Mouse (Mus musculus) MEL (cell line): ENCODE measurements around the gene Haus3. TPM values are rescaled to one million over a fixed set of nuclear protein-coding genes. Genes with fewer than 3 reads are reported as not detected.
A peak's percentile ranks its signal among the peaks of the same experiment; 100 is the strongest.

Experiments used
- DNase-seq: peaks from one replicate; pipeline ENCODE4 v3.0.0; 2011; ENCODE audit warnings: low read depth, low spot score
- H3K27ac ChIP-seq: 2 replicates; pipeline ENCODE4 v1.5.1; 2012; ENCODE audit warnings: low read depth, mild to moderate bottlenecking, control low read depth, low read length, moderate library complexity; ENCODE audit not compliant: control insufficient read depth
- H3K27me3 ChIP-seq, 2 experiments: fragments of 150-350 bp in 1 of 2; sonication (generic) in 1 of 2; 2 replicates each; pipeline ENCODE4 v1.6.1; 2012; ENCODE audit warnings: low read length in 2 of 2, mild to moderate bottlenecking in 2 of 2, improper control_type of control experiment in 1 of 2, moderate library complexity in 1 of 2; ENCODE audit not compliant: insufficient read depth in 2 of 2, control insufficient read depth in 1 of 2
- H3K36me3 ChIP-seq, 2 experiments: 2 replicates each; pipeline ENCODE4 v1.6.1; 2012 to 2014; ENCODE audit warnings: low read length in 2 of 2, improper control_type of control experiment in 1 of 2, inconsistent platforms in 1 of 2, mild to moderate bottlenecking in 1 of 2; ENCODE audit not compliant: insufficient read depth in 2 of 2, control insufficient read depth in 1 of 2
- H3K4me1 ChIP-seq, 2 experiments: fragments of 150-350 bp in 1 of 2; sonication (generic) in 1 of 2; 2 replicates each; pipeline ENCODE4 v1.6.1; 2012; ENCODE audit warnings: low read length in 2 of 2, improper control_type of control experiment in 1 of 2, mild to moderate bottlenecking in 1 of 2; ENCODE audit not compliant: insufficient read depth in 2 of 2, control insufficient read depth in 1 of 2
- H3K4me3 ChIP-seq, 2 experiments: fragments of 150-350 bp in 1 of 2; sonication (generic) in 1 of 2; 2 replicates each; pipeline ENCODE4 v1.5.1; 2012; ENCODE audit warnings: low read depth in 2 of 2, low read length in 2 of 2, mild to moderate bottlenecking in 2 of 2, moderate library complexity in 2 of 2, control low read depth in 1 of 2, improper control_type of control experiment in 1 of 2; ENCODE audit not compliant: control insufficient read depth in 1 of 2, insufficient read depth in 1 of 2
- H3K79me2 ChIP-seq: 2 replicates; pipeline ENCODE4 v1.6.1; 2012; ENCODE audit warnings: mild to moderate bottlenecking, low read length, moderate library complexity; ENCODE audit not compliant: control insufficient read depth, poor library complexity, insufficient read depth
- H3K9ac ChIP-seq: 2 replicates; pipeline ENCODE4 v1.6.1; 2012; ENCODE audit warnings: low read depth, mild to moderate bottlenecking, control low read depth, low read length, moderate library complexity; ENCODE audit not compliant: control insufficient read depth, poor library complexity, severe bottlenecking
- H3K9me3 ChIP-seq: fragments of 150-350 bp; sonication (generic); replicated peaks from 2 replicates; pipeline ENCODE4 v1.6.1; 2012; ENCODE audit warnings: mild to moderate bottlenecking, low read length, improper control_type of control experiment, moderate library complexity; ENCODE audit not compliant: insufficient read depth
- BHLHE40 ChIP-seq: IDR thresholded peaks from 2 replicates; pipeline ENCODE4 v1.6.1; 2012; ENCODE audit warnings: low read depth, mild to moderate bottlenecking, inconsistent platforms, low read length, improper control_type of control experiment, borderline replicate concordance
- CHD2 ChIP-seq: IDR thresholded peaks from 2 replicates; pipeline ENCODE4 v1.6.1; 2011; ENCODE audit warnings: low read length, improper control_type of control experiment
- CTCF ChIP-seq, 3 experiments: IDR thresholded peaks in 2 of 3; conservative IDR thresholded peaks in 1 of 3; 2 replicates each; pipeline ENCODE4 v1.5.1; 2011 to 2012; ENCODE audit warnings: low read length in 3 of 3, low read depth in 2 of 3, mild to moderate bottlenecking in 2 of 3, improper control_type of control experiment in 1 of 3, inconsistent platforms in 1 of 3, mixed read lengths in 1 of 3, moderate library complexity in 1 of 3; ENCODE audit not compliant: control insufficient read depth in 1 of 3, insufficient read depth in 1 of 3, poor library complexity in 1 of 3, severe bottlenecking in 1 of 3
- ELF1 ChIP-seq: IDR thresholded peaks from 2 replicates; pipeline ENCODE4 v1.6.1; 2014; ENCODE audit warnings: low read depth, mild to moderate bottlenecking, inconsistent platforms, low read length, improper control_type of control experiment, moderate library complexity
- EP300 ChIP-seq, 2 experiments: IDR thresholded peaks; 2 replicates each; pipeline ENCODE4 v1.6.1; 2011; ENCODE audit warnings: improper control_type of control experiment in 2 of 2, low read length in 2 of 2, low read depth in 1 of 2, mild to moderate bottlenecking in 1 of 2
- ETS1 ChIP-seq: IDR thresholded peaks from 2 replicates; pipeline ENCODE4 v1.6.1; 2012; ENCODE audit warnings: low read depth, mild to moderate bottlenecking, inconsistent platforms, low read length, improper control_type of control experiment, moderate library complexity
- GABPA ChIP-seq: IDR thresholded peaks from 2 replicates; pipeline ENCODE4 v1.6.1; 2012; ENCODE audit warnings: low read depth, mild to moderate bottlenecking, inconsistent platforms, low read length, improper control_type of control experiment, moderate library complexity
- JUND ChIP-seq: IDR thresholded peaks from 2 replicates; pipeline ENCODE4 v1.6.1; 2011; ENCODE audit warnings: low read depth, mild to moderate bottlenecking, improper control_type of control experiment, low read length
- KAT2A ChIP-seq: conservative IDR thresholded peaks from 2 replicates; pipeline ENCODE4 v1.6.1; 2012; ENCODE audit warnings: low read depth, low read length, improper control_type of control experiment, inconsistent platforms
- MAFK ChIP-seq: IDR thresholded peaks from 2 replicates; pipeline ENCODE4 v1.6.1; 2011; ENCODE audit warnings: low read depth, mild to moderate bottlenecking, low read length, improper control_type of control experiment, borderline replicate concordance
- MAZ ChIP-seq: IDR thresholded peaks from 2 replicates; pipeline ENCODE4 v1.6.1; 2012; ENCODE audit warnings: low read depth, mild to moderate bottlenecking, inconsistent platforms, low read length, improper control_type of control experiment
- MEF2A ChIP-seq: IDR thresholded peaks from 2 replicates; pipeline ENCODE4 v1.6.1; 2014; ENCODE audit warnings: low read depth, mild to moderate bottlenecking, inconsistent platforms, low read length, improper control_type of control experiment; ENCODE audit not compliant: poor library complexity, insufficient replicate concordance, severe bottlenecking; ENCODE audit errors: extremely low read depth
- MXI1 ChIP-seq: IDR thresholded peaks from 2 replicates; pipeline ENCODE4 v1.6.1; 2011; ENCODE audit warnings: mild to moderate bottlenecking, low read depth, low read length, improper control_type of control experiment
- MYB ChIP-seq: IDR thresholded peaks from 2 replicates; pipeline ENCODE4 v1.6.1; 2011; ENCODE audit warnings: mild to moderate bottlenecking, low read depth, low read length, improper control_type of control experiment
- MYC ChIP-seq: IDR thresholded peaks from 2 replicates; pipeline ENCODE4 v1.6.1; 2011; ENCODE audit warnings: low read depth, mild to moderate bottlenecking, low read length, improper control_type of control experiment, moderate library complexity
- NELFE ChIP-seq: IDR thresholded peaks from 2 replicates; pipeline ENCODE4 v1.6.1; 2011; ENCODE audit warnings: low read depth, low read length, improper control_type of control experiment
- POLR2AphosphoS2 ChIP-seq: IDR thresholded peaks from 2 replicates; pipeline ENCODE4 v1.6.1; 2011; ENCODE audit warnings: low read length, improper control_type of control experiment
- POLR2AphosphoS5 ChIP-seq: IDR thresholded peaks from 2 replicates; pipeline ENCODE4 v1.6.1; 2012; ENCODE audit warnings: low read depth, borderline replicate concordance, mild to moderate bottlenecking, inconsistent platforms, low read length, moderate library complexity, mixed read lengths
- RCOR1 ChIP-seq: IDR thresholded peaks from 2 replicates; pipeline ENCODE4 v1.6.1; 2012; ENCODE audit warnings: low read depth, mild to moderate bottlenecking, inconsistent platforms, low read length, improper control_type of control experiment
- SIN3A ChIP-seq: IDR thresholded peaks from 2 replicates; pipeline ENCODE4 v1.6.1; 2012; ENCODE audit warnings: low read length, improper control_type of control experiment, inconsistent platforms
- SMC3 ChIP-seq: IDR thresholded peaks from 2 replicates; pipeline ENCODE4 v1.6.1; 2011; ENCODE audit warnings: low read depth, low read length, improper control_type of control experiment
- TAL1 ChIP-seq: IDR thresholded peaks from 2 replicates; pipeline ENCODE4 v1.6.1; 2012; ENCODE audit warnings: mild to moderate bottlenecking, inconsistent platforms, low read length, moderate library complexity, mixed read lengths
- TBP ChIP-seq: IDR thresholded peaks from 2 replicates; pipeline ENCODE4 v1.8.0; 2011; ENCODE audit warnings: low read depth, low read length, improper control_type of control experiment
- TCF12 ChIP-seq: IDR thresholded peaks from 2 replicates; pipeline ENCODE4 v1.6.1; 2014; ENCODE audit warnings: low read depth, mild to moderate bottlenecking, inconsistent platforms, low read length, improper control_type of control experiment, moderate library complexity
- UBTF ChIP-seq: IDR thresholded peaks from 2 replicates; pipeline ENCODE4 v1.6.1; 2012; ENCODE audit warnings: low read depth, mild to moderate bottlenecking, inconsistent platforms, low read length, improper control_type of control experiment, moderate library complexity, borderline replicate concordance; ENCODE audit not compliant: insufficient read depth
- USF1 ChIP-seq: IDR thresholded peaks from 2 replicates; pipeline ENCODE4 v1.6.1; 2014; ENCODE audit warnings: low read depth, mild to moderate bottlenecking, inconsistent platforms, low read length, improper control_type of control experiment, moderate library complexity
- USF2 ChIP-seq, 2 experiments: IDR thresholded peaks; 2 replicates each; pipeline ENCODE4 v1.6.1; 2011 to 2012; ENCODE audit warnings: improper control_type of control experiment in 2 of 2, low read length in 2 of 2, borderline replicate concordance in 1 of 2, inconsistent platforms in 1 of 2, low read depth in 1 of 2, mild to moderate bottlenecking in 1 of 2; ENCODE audit not compliant: insufficient read depth in 1 of 2
- ZC3H11A ChIP-seq: IDR thresholded peaks from 2 replicates; pipeline ENCODE4 v1.6.1; 2012; ENCODE audit warnings: low read depth, mild to moderate bottlenecking, inconsistent platforms, low read length, improper control_type of control experiment
- ZKSCAN1 ChIP-seq: IDR thresholded peaks from 2 replicates; pipeline ENCODE4 v1.6.1; 2012; ENCODE audit warnings: low read depth, mild to moderate bottlenecking, inconsistent platforms, low read length, improper control_type of control experiment, moderate library complexity
- polyA plus RNA-seq, 2 experiments: library from polyadenylated mRNA; stranded (reverse) in 1 of 2; unstranded in 1 of 2; fragments of >175 nt in 1 of 2; fragments of >200 nt in 1 of 2; gene quantifications; 2 replicates each; pipeline versions ENCODE4 v1.2.1 to v1.2.4; 2012; ENCODE audit warnings: low replicate concordance in 2 of 2, low read depth in 1 of 2; ENCODE audit not compliant: insufficient read length in 2 of 2, insufficient read depth in 1 of 2, missing spikeins in 1 of 2
- total RNA-seq: library from RNA; depleted of rRNA; stranded (reverse); fragments of 300-350 nt; gene quantifications from 2 replicates; pipeline ENCODE4 v1.2.3, GENCODE M21; 2012

Haus3 gene
- total and polyA plus RNA-seq, 3 experiments = 52.6 to 184 (median 54.0) TPM

- Histone ChIP-seq H3K4me3 (no peak overlapping the region), H3K9ac (no peak overlapping the region), H3K79me2 (no peaks in the 10 kb centered on the region), H3K9me3 (no peaks in the 10 kb centered on the region), H3K27ac (no peak overlapping the region), H3K36me3 (peaks cover 0 to 7% of the 10 kb centered on the region in 2 experiments; a peak in 2 of 4 replicates), H3K4me1 (peaks cover 5 to 7% of the 10 kb centered on the region in 2 experiments; a peak in 2 of 4 replicates)
- peak; percentile 61 for DNase-seq
- 0 out of 2 replicates have a peak, but pooled peaks have one; percentile 30 for TF ChIP-seq SIN3A
- no peak for TF ChIP-seq TBP
- no peak for TF ChIP-seq POLR2AphosphoS2
- TF ChIP-seq, all 39 proteins: peak for 1
- H3K27me3 ChIP-seq = no peaks in the 10 kb centered on the region
These were observed 45.2 kb downstream of the Haus3 start for GRCm38 (mm10) chr5:34124131-34124530.

GRCm38 (mm10) chr5:34119121-34119856 is 50.0 kb downstream of the Haus3 start:
- Histone ChIP-seq H3K27ac (no peak overlapping the region), H3K9me3 (no peaks in the 10 kb centered on the region), H3K4me3 (no peak overlapping the region), H3K27me3 (no peaks in the 10 kb centered on the region), H3K9ac (no peak overlapping the region), H3K79me2 (no peaks in the 10 kb centered on the region), H3K4me1 (peaks cover 8 to 12% of the 10 kb centered on the region in 2 experiments; a peak in 2 of 4 replicates), H3K36me3 (peaks cover 0 to 11% of the 10 kb centered on the region in 2 experiments; a peak in 1 of 4 replicates)
- DNase-seq = peak; percentile 88
- no peak for TF ChIP-seq MAFK
- no peak for TF ChIP-seq USF1
- TF ChIP-seq ZKSCAN1 = no peak
- no peak for TF ChIP-seq BHLHE40
- TF ChIP-seq JUND = no peak
- no peak for TF ChIP-seq UBTF
- no peak for TF ChIP-seq CTCF (IDR thresholded peaks at IDR 0.05 in 2 of 3, conservative IDR thresholded peaks at IDR 0.05 in 1 of 3; ENCODE audit: control insufficient read depth in 1 of 3, insufficient read depth in 1 of 3, low read depth in 2 of 3, low read length in 3 of 3, poor library complexity in 1 of 3, severe bottlenecking in 1 of 3)
- TF ChIP-seq GABPA = no peak
- no peak for TF ChIP-seq MAZ
- no peak; the same call in 1 of the 2 replicates for TF ChIP-seq MXI1
- TF ChIP-seq MYC = 0 out of 2 replicates have a peak, but pooled peaks have one; percentile 42
- no peak for TF ChIP-seq KAT2A
- TF ChIP-seq POLR2AphosphoS2 = no peak
- peak; percentile 57 for TF ChIP-seq TAL1
- no peak for TF ChIP-seq MYB
- TF ChIP-seq USF2 (IDR thresholded peaks at IDR 0.05; ENCODE audit: borderline replicate concordance in 1 of 2, insufficient read depth in 1 of 2, low read depth in 1 of 2, low read length in 2 of 2) = no peak
- no peak for TF ChIP-seq TBP
- no peak for TF ChIP-seq SMC3
- TF ChIP-seq EP300 (IDR thresholded peaks at IDR 0.05; ENCODE audit: low read depth in 1 of 2, low read length in 2 of 2) = peak; percentile 87 to 96
- no peak for TF ChIP-seq POLR2AphosphoS5
- TF ChIP-seq CHD2 = no peak
- peak; percentile 91 for TF ChIP-seq TCF12
- TF ChIP-seq ELF1 = no peak
- TF ChIP-seq ZC3H11A = no peak
- TF ChIP-seq NELFE = no peak
- TF ChIP-seq RCOR1 = peak; percentile 69; the same call in 1 of the 2 replicates
- TF ChIP-seq MEF2A = no peak
- peak; percentile 42; the same call in 1 of the 2 replicates for TF ChIP-seq ETS1
